Mouse (Mus musculus) layer of hippocampus, postnatal 36 days (tissue): ENCODE measurements around the gene Slc4a11. TPM values are rescaled to one million over a fixed set of nuclear protein-coding genes. Genes with fewer than 3 reads are reported as not detected.
"Not testable (repeated sequence)": the region's sequence is repeated elsewhere in the genome, so short reads cannot be mapped to it uniquely, and the experiment has no call there.

ENCODE experiments used
- DNase-seq, 2 experiments: peaks; one replicate each; pipeline ENCODE4 v3.0.0; 2022
- total RNA-seq, 2 experiments: library from RNA; stranded (reverse); gene quantifications; 2 replicates each; pipeline ENCODE4 v1.2.3; 2021

Gene Slc4a11
- total RNA-seq, 2 experiments from 2014 or later: 0.56 to 0.85 TPM

GRCm38 (mm10) chr2:130679154-130679553 lies 18.2 kb downstream of the Slc4a11 start:
- DNase-seq: peak; percentile 49 to 54

GRCm38 (mm10) chr2:130677211-130677610 lies 20.1 kb downstream of the Slc4a11 start:
- DNase-seq: no peak

GRCm38 (mm10) chr2:130667559-130667958 lies 29.8 kb downstream of the Slc4a11 start, which contains the start of gene Itpa:
Gene Itpa (plus strand): TSS chr2:130667610.
- peak; percentile 86 to 87 for DNase-seq

- DNase-seq: peak; percentile 94 to 96
These were observed 33.1 kb downstream of the Slc4a11 start, which contains the start of gene Ddrgk1 for GRCm38 (mm10) chr2:130664102-130664701. Gene Ddrgk1 (minus strand): TSS chr2:130664659.

- no peak for DNase-seq
These were observed 34.0 kb downstream of the Slc4a11 start for GRCm38 (mm10) chr2:130663342-130663741.

GRCm38 (mm10) chr2:130658530-130658929 lies 38.8 kb downstream of the Slc4a11 start:
- no peak for DNase-seq

GRCm38 (mm10) chr2:130657541-130657940 lies 39.8 kb downstream of the Slc4a11 start:
- DNase-seq: peak; percentile 86 to 87

- no peak for DNase-seq
These were observed 40.8 kb downstream of the Slc4a11 start for GRCm38 (mm10) chr2:130656536-130656935.

- no peak for DNase-seq
These were observed 41.5 kb downstream of the Slc4a11 start for GRCm38 (mm10) chr2:130655660-130656339.

GRCm38 (mm10) chr2:130653760-130654159 lies 43.6 kb downstream of the Slc4a11 start:
- DNase-seq: no peak

- DNase-seq: no peak
These were observed 44.0 kb downstream of the Slc4a11 start for GRCm38 (mm10) chr2:130653303-130653702.

GRCm38 (mm10) chr2:130649028-130649427 lies 48.3 kb downstream of the Slc4a11 start:
- DNase-seq: not testable (repeated sequence)

GRCm38 (mm10) chr2:130645198-130645597 lies 52.1 kb downstream of the Slc4a11 start:
- no peak for DNase-seq

GRCm38 (mm10) chr2:130642684-130643369 lies 54.5 kb downstream of the Slc4a11 start, which contains the start of gene Lzts3:
Gene Lzts3 (minus strand): TSS chr2:130642803.
- peak; percentile 91 for DNase-seq

GRCm38 (mm10) chr2:130642197-130642660 lies 55.1 kb downstream of the Slc4a11 start:
- DNase-seq: no peak

- DNase-seq: no peak
These were observed 55.8 kb downstream of the Slc4a11 start for GRCm38 (mm10) chr2:130641351-130642025.

GRCm38 (mm10) chr2:130639276-130639675 lies 58.0 kb downstream of the Slc4a11 start:
- no peak for DNase-seq

GRCm38 (mm10) chr2:130638101-130638611 lies 59.2 kb downstream of the Slc4a11 start:
- DNase-seq: no peak

GRCm38 (mm10) chr2:130635847-130636246 lies 61.5 kb downstream of the Slc4a11 start:
- DNase-seq: no peak

- no peak for DNase-seq
These were observed 62.4 kb downstream of the Slc4a11 start for GRCm38 (mm10) chr2:130634739-130635411.
